Mouse (Mus musculus): Measurements from ENCODE around the gene Vav2.

GRCm38 (mm10) chr2:27262984-27263383, 163.8 kb downstream of the Vav2 start:
- TF ChIP-seq CTCF (conservative IDR thresholded peaks at IDR 0.05; ENCODE audit: insufficient read depth, insufficient read length, low read depth, low read length) = no peak
- TF ChIP-seq POLR2A (IDR thresholded peaks at IDR 0.05; ENCODE audit: low read depth, low read length) = no peak
